Mouse (Mus musculus): Measurements from ENCODE around the gene Ltbr. TPM values are rescaled to one million over a fixed set of nuclear protein-coding genes. Genes with fewer than 3 reads are reported as not detected.
"Not testable (repeated sequence)": the region's sequence is repeated elsewhere in the genome, so short reads cannot be mapped to it uniquely, and the experiment has no call there.

Ltbr gene
- total RNA-seq, 2 experiments from 2014 or later, result 7.9 to 9.1 TPM

DNA sequence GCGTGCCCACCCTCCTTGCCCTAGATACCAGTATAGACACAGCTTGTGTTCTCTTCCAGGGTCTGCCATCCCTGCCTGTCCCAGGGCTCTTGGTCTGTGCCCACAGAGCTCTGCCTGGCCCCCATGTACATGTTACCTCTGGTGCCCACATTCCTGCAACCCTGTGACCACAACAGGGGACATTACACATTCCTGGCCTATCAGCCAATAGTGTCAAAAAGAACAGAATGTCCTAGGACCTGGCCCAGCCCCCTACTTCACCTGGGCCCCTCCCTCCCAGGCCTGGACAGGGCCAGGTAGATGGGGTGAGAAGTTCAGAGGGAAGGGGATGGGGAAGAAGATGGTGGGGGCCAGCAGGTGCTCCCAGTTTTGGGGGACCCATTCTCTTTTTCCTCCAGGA lies 6.6 kb upstream of the Ltbr start, which contains the start of gene Scnn1a:
TSS of gene Scnn1a (plus strand) at position 337 of the 400 bp plus-strand sequence.
- H3K27ac ChIP-seq, result no peak within 1 kb of the TSS
- no peak within 1 kb of the TSS for H3K4me3 ChIP-seq
- DNase-seq (ENCODE audit: extremely low spot score in 1 of 2, low spot score in 2 of 2), result no peak
- no peak for TF ChIP-seq CTCF (IDR thresholded peaks at IDR 0.05)
- intact Hi-C loops (cut with DNase I), result no loop called here

DNA sequence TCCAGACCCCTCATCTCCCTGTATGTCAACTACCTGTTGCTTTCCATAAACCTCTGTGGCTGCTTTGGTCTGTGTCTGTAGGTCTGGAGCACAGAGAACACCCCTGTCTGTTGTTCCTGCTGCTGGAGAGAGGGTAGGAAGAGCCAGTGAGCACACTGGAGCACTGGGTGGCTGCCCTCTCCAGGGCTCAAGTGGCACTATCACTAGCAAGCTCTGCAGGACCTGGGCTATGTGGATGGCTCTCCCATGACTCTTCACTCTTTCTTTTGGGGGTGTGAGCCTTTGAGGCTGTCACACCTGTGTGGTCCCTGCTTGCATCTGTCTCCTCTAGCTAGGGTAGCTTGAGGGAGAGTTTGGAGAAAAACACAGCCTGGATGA lies 6.2 kb upstream of the Ltbr start:
- intact Hi-C loops (cut with DNase I), result no loop called here
- Histone ChIP-seq H3K4me3 (no peak overlapping the region), H3K27ac (no peak overlapping the region)
- no peak for TF ChIP-seq CTCF (IDR thresholded peaks at IDR 0.05)
- no peak for DNase-seq (ENCODE audit: extremely low spot score in 1 of 2, low spot score in 2 of 2)

DNA sequence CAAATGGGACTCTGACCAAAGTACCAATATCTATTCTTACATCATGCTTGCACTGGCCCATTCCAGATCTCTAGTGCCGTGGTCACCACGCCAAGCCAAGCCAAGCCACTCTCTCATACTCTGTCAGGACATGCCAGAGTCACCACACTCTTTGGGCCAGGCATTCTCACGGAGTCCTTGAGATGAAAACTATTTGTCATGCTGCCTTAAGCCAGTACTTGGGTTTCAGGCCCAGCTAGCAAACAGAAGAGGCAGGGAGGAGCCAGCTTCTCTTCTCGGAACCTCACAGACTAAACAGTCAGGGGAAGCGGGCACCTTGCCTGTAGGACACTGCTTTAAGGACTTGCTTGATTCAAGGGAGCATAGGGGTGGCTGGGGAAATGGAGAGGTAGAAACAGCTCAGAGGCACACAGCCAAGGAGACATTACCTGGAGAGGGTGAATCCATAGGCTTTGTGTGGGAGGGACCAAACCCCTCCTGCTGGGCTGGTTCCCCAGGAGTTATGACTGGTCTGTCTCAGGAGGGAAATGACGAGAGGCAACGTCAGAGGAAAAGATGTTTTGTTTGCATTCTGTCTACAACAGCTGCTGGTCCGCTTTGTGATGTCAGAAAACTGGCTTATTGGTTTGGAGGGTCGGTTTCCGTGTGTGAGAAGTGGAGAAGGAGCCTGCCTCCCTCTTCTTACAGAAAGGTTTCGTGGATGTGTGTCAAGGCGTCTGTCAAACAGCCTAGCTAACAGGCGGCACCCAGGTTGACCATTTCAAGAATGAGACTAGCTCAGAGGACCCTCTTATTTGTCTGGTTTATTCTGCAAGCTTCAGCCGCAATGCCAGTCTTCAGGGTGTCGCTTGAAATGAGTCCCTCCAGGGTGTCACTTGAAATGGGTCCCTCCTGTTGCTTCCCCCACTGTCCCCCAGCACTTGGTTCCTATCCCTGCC lies 5.6 kb upstream of the Ltbr start:
- intact Hi-C loops (cut with DNase I), result no loop called here
- Histone ChIP-seq H3K4me3 (no peak overlapping the region), H3K27ac (no peak overlapping the region)
- no peak for DNase-seq (ENCODE audit: extremely low spot score in 1 of 2, low spot score in 2 of 2)
- TF ChIP-seq CTCF (IDR thresholded peaks at IDR 0.05), result no peak

DNA sequence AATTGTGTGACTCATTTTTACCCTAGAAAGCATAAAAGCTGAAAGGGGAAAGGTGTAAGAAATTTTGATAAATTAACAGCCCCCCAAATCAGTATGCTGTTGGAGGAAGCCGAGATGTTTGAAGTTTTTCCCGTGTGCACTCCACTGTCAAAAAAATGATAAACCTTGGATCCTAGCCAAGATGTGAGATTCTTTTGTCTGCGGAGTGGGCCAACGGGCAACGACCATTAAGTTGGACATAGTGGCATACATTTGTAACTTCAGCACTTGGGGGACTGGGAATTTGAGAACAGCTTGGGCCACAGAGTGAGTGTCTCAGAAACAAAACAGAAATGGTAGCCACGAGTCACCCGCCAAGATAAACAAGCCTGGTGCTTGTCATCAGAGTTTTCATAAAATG lies 3.4 kb upstream of the Ltbr start:
- Histone ChIP-seq H3K4me3 (no peak overlapping the region), H3K27ac (no peak overlapping the region)
- intact Hi-C loops (cut with DNase I), result no loop called here
- no peak for DNase-seq (ENCODE audit: extremely low spot score in 1 of 2, low spot score in 2 of 2)
- no peak for TF ChIP-seq CTCF (IDR thresholded peaks at IDR 0.05)

DNA sequence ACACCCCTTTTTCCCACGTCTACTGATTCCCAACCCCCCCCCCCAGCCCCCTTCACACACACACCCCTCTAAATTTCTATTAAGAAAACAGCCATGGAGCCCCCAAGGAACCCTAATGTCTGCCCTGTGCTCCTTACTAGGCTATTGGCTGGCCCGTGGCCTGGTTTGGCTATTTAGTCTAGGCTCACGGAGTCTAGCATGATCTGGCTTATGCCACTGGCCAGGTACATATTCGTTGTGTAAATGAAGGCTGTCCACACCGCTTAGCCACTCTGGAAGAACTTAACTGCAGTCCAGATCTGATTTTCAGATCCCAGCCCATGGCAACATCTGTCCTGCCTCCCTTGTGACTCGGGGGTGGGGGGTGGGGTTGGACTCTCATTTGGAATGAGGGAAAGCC lies 1.1 kb upstream of the Ltbr start:
- Histone ChIP-seq H3K4me3 (no peak overlapping the region), H3K27ac (no peak overlapping the region)
- no peak for TF ChIP-seq CTCF (IDR thresholded peaks at IDR 0.05)
- no peak for DNase-seq (ENCODE audit: extremely low spot score in 1 of 2, low spot score in 2 of 2)
- intact Hi-C loops (cut with DNase I), result loop anchor here (1.0 kb wide), 1 partner anchor 35 kb away; the partner anchor contains the start of gene Tnfrsf1a

DNA sequence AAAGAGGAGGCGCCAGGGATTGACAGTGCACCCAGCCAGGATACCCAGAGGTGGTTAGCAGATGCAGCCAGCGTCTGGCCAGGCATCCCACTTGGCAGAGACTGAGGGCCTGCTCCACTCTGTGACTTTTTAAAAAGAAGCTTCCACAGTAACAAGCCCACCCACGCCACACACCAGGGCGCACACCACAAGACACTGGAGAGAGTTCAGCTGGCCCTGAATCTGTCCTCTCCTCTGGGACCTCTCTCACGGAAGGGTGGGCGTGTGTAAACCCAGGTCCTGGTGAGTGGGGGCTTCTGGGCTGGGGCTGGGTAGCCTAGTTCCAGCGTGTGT lies 512 bp upstream of the Ltbr start:
- TF ChIP-seq CTCF (IDR thresholded peaks at IDR 0.05), result no peak
- Histone ChIP-seq H3K27ac (peak overlapping the region; percentile 47), H3K4me3 (peak overlapping the region; percentile 48)
- intact Hi-C loops (cut with DNase I), result loop anchor here (1.0 kb wide), 1 partner anchor 35 kb away; the partner anchor contains the start of gene Tnfrsf1a
- DNase-seq (ENCODE audit: extremely low spot score in 1 of 2, low spot score in 2 of 2), result no peak

DNA sequence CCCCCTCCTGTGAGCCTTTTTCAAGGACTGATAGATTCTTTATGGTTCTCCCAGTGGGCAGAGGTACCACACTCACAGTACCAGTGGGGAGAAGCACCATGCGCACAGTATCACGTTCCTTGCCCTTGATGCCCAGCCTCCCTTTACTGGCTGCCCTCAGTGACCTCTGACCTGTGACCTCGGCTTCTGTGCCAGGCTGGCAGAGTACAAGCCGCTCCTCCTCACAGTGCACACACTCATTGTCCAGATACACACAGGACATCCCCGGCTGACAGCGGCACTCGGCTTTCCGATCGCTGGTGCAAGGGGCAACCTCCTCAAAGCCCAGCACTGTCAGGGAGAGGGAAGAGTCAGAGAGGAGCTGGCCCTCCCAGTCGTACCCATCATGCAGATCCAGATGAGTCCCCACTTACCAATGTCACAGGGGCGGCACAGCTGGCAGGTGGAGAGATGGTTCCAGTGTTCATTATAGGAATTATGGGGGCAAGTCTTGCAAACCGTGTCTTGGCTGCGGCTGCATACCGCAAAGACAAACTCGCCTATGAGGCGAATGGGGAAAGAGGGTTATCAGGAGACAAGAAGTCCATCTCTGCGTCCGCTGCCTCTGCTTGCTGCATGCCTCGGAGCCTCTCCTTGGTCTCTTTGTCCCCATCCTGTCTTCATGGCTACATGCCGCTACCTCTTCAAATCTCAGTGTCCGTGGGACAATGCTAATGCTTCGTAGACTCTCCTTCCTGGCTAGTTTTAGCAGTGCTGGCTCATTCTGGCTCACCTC lies 917 bp downstream of the Ltbr start:
- Histone ChIP-seq H3K4me3 (peak overlapping the region; percentile 48), H3K27ac (peak overlapping the region; percentile 58)
- TF ChIP-seq CTCF (IDR thresholded peaks at IDR 0.05), result no peak
- DNase-seq (ENCODE audit: extremely low spot score in 1 of 2, low spot score in 2 of 2), result no peak
- intact Hi-C loops (cut with DNase I), result no loop called here

DNA sequence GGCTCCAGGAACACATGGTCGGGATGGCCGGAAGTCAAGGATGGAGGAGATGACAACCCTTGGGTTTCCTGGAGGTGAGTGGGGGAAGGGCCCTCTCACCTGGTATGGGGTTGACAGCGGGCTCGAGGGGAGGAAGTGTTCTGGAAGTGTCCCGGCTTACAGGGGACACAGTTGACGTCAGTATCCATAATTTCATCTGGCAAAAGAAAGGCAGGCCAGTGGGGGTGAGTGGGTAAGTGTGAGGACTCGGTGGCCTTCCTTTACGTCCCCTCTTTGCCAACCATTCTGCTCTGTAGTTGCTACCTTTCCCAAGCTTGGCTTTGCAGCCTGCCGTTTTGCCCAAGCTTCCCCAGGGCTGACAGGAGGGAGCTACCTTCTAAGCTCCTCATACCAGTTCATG lies 1.5 kb downstream of the Ltbr start:
- intact Hi-C loops (cut with DNase I), result no loop called here
- no peak for DNase-seq (ENCODE audit: extremely low spot score in 1 of 2, low spot score in 2 of 2)
- TF ChIP-seq CTCF (IDR thresholded peaks at IDR 0.05), result no peak
- Histone ChIP-seq H3K4me3 (no peak overlapping the region), H3K27ac (no peak overlapping the region)

DNA sequence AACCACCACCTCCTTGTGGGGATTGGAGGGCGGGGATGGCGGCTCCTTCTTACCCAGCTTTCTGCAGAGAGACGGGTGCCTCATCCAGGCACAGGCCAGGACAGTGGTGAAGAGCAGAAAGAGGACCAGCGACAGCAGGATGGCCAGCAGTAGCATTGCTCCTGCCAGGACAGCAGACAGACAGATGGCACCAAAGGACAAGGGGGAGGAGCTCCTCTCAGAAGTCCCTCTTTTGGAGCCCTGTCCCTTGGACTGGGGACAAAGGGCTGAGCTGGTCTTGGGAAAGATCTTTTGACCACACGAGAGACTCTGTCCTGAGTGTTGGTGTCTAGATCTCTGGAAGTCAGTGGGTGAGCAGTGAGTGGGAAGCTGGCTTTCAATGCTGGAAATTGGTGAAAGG lies 4.3 kb downstream of the Ltbr start:
- no peak for DNase-seq (ENCODE audit: extremely low spot score in 1 of 2, low spot score in 2 of 2)
- intact Hi-C loops (cut with DNase I), result no loop called here
- no peak for TF ChIP-seq CTCF (IDR thresholded peaks at IDR 0.05)
- no peak overlapping the region for H3K27ac ChIP-seq
- H3K4me3 ChIP-seq, result no peak overlapping the region

DNA sequence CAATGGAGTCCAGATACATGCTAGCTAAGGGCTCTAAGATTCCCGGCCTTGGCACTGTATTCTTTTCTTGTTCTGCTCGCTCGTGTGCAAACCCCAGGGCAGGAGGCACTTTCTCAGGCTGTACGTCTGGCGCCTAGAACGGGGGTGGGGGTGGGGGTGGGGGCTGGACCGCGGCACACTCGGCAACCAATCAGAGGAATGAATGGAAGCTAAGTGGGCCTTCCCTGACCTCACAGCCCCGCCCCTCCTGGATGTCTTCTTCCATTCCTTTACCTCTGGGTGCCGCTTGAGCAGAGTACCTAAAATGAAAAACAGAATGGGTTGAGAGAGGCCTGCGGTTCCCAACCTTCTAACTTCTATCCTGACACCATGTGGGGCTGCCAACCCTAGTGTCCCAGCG lies 4.8 kb downstream of the Ltbr start:
- no peak overlapping the region for H3K27ac ChIP-seq
- no peak for DNase-seq (ENCODE audit: extremely low spot score in 1 of 2, low spot score in 2 of 2)
- intact Hi-C loops (cut with DNase I), result no loop called here
- TF ChIP-seq CTCF (IDR thresholded peaks at IDR 0.05), result no peak
- no peak overlapping the region for H3K4me3 ChIP-seq

DNA sequence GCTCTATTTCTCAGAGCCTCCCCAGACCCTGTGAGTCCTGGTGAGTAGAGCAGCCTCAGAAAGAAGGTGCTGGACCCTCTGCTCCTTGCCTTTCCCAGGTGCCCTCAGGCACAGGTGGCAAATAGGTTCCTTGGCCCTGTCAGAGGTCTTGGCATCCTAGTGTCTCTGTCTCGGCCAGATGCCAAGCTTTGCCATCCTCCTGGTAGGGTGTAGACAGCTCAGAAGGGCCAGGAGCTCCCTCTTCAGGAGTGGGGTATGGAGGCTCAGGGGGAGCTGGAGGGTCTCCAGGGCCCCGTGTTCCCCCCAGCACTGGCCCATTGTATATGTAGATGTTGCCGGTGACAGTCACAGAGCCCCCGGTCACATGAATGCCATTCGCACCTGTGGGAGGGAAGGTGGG lies 6.6 kb downstream of the Ltbr start:
- no peak for DNase-seq (ENCODE audit: extremely low spot score in 1 of 2, low spot score in 2 of 2)
- TF ChIP-seq CTCF (IDR thresholded peaks at IDR 0.05), result no peak
- intact Hi-C loops (cut with DNase I), result no loop called here
- Histone ChIP-seq H3K4me3 (no peak overlapping the region), H3K27ac (no peak overlapping the region)

DNA sequence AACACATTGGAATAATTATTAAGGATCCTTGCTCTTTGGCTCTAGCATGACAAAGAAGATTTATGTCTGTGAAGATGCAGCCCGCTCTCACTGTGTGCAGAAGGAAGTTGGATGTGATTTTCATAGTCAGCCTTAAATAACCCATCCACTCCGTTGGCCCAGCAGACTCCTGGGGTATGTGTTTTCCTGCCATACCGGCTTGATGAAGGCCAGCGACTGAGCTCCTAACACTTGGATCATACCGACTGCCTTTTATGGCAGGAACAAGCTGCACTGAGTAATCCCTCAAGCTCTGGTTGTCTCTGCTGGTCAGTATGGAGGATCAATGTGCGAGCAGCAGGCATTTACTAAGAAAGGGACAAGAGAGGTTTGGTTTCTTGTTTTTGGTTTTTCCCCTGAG lies 8.2 kb downstream of the Ltbr start:
- DNase-seq (ENCODE audit: extremely low spot score in 1 of 2, low spot score in 2 of 2), result no peak
- Histone ChIP-seq H3K4me3 (no peak overlapping the region), H3K27ac (no peak overlapping the region)
- intact Hi-C loops (cut with DNase I), result no loop called here
- TF ChIP-seq CTCF (IDR thresholded peaks at IDR 0.05), result no peak

DNA sequence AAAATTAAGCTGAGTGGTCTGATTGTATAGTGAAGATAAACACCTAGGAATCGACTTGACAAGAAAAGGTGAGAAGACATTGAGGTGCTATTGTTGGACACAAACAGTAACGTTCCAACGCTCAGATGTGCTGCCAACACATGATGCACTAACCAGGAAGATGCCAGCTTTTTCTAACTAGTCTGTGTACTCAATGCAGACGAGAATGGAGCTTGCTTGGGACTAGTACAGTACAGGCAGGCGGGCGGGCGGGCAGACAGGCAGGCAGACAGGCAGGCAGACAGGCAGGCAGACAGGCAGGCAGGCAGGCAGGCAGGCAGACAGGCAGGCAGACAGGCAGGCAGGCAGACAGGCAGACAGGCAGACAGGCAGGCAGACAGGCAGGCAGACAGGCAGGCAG lies 9.3 kb downstream of the Ltbr start:
- DNase-seq (ENCODE audit: extremely low spot score in 1 of 2, low spot score in 2 of 2); H3K27ac ChIP-seq; intact Hi-C loops (cut with DNase I); H3K4me3 ChIP-seq: not testable (repeated sequence)
